Comparison of ENCODE assay signal across 21 mouse cellular contexts in genomic region chr14:34727709-34728108, GRCm38 (mm10).
"Had no signal": no experiment of that assay in that cellular context is flagged by ENCODE, and none has a peak within 500 bp of the region (broad histone marks: within the 10 kb centered on the region; RNA-seq: fewer than 3 reads in every experiment).

No protein-coding gene starts in this region.

- H3K4me2 ChIP-seq: lung, embryonic 15.5 days; midbrain, embryonic 12.5 days; neural tube, embryonic 13.5 days; neural tube, embryonic 15.5 days had no signal

- H3K9ac ChIP-seq: liver, postnatal 0 days; lung, embryonic 15.5 days; midbrain, embryonic 12.5 days; neural tube, embryonic 13.5 days; neural tube, embryonic 15.5 days had no signal

- DNase-seq: liver, postnatal 0 days; lung, adult 2 months; lung, postnatal 14 days; lung, postnatal 4 days; midbrain, embryonic 14.5 days; retina, postnatal 1 day; right cerebral cortex, adult 18-20 months; right cerebral cortex, postnatal 25 days; right cerebral cortex, postnatal 4 days; spleen, adult 18-20 months; thymus, adult 2 months; thymus, postnatal 25 days; thymus, postnatal 4 days had no signal

- H3K27me3 ChIP-seq: lung, embryonic 15.5 days; midbrain, embryonic 12.5 days; neural tube, embryonic 13.5 days; neural tube, embryonic 15.5 days had no signal

- ATAC-seq: liver, postnatal 0 days; lung, postnatal 0 days; midbrain, embryonic 16.5 days had no signal

- H3K9me3 ChIP-seq: lung, embryonic 15.5 days; midbrain, embryonic 10.5 days; midbrain, embryonic 12.5 days; neural tube, embryonic 13.5 days; neural tube, embryonic 15.5 days had no signal

- H3K27ac ChIP-seq: lung, embryonic 15.5 days; midbrain, embryonic 10.5 days; midbrain, embryonic 12.5 days; neural tube, embryonic 13.5 days; neural tube, embryonic 15.5 days had no signal

- H3K4me3 ChIP-seq: lung, embryonic 15.5 days; midbrain, embryonic 10.5 days; midbrain, embryonic 12.5 days; myocyte; neural tube, embryonic 13.5 days; neural tube, embryonic 15.5 days had no signal

- H3K4me1 ChIP-seq: lung, embryonic 15.5 days; midbrain, embryonic 10.5 days; midbrain, embryonic 12.5 days; neural tube, embryonic 13.5 days; neural tube, embryonic 15.5 days had no signal
